Mouse (Mus musculus) right cerebral cortex, postnatal 10 days (tissue): Measurements from ENCODE around the gene Hibch.
"Not testable (repeated sequence)": the region's sequence is repeated elsewhere in the genome, so short reads cannot be mapped to it uniquely, and the experiment has no call there.

Source experiments
- DNase-seq, 2 experiments: peaks; one replicate each; pipeline ENCODE4 v3.0.0; 2021; ENCODE audit warnings: low spot score in 2 of 2

The Hibch gene

GRCm38 (mm10) chr1:52867876-52868275 lies 23.1 kb downstream of the Hibch start:
- no peak for DNase-seq

DNA sequence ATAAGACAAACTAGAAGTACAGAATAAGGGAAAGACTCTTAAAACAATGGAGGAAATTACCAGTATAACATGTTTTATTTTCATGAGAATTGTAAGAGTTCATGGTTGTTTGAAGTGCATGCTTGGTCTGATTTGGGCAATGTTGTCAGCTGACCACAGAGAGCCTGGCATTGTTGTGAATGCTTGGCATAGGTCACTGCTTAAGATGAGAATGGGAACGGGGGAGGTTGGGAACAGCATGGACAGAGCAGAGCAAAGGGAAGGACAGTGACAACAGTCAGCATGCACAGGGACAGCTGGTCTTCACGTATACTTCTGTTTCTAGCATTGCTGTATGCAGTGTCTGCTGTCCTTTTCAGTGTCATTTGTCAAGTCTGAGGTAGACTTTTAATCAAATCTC lies 39.5 kb downstream of the Hibch start:
- no peak for DNase-seq

- DNase-seq, result no peak
Measured at GRCm38 (mm10) chr1:52909783-52910182, 65.1 kb downstream of the Hibch start.

- DNase-seq, result no peak
Measured at GRCm38 (mm10) chr1:52916655-52917054, 71.9 kb downstream of the Hibch start.

- DNase-seq, result not testable (repeated sequence)
Measured at GRCm38 (mm10) chr1:52918897-52919296, 74.2 kb downstream of the Hibch start.

DNA sequence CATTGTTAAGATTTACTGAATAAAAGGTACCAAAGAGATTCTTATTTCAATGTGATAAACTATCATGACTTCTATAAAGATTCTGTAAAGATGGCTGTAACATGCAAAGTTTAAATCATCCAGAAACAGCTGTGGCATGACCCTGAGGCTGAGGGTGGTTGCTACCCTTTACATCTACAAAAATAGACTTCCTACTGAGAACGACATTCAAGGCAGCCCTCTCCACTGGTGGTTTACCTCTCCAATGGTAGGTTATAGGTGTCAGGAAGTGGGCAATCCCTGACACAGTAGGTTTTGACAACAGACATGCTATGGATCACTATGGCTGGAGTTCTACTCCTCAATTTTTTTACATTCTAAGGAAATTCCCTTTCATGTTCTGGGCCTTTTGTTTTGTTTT lies 79.8 kb downstream of the Hibch start:
- not testable (repeated sequence) for DNase-seq

DNA sequence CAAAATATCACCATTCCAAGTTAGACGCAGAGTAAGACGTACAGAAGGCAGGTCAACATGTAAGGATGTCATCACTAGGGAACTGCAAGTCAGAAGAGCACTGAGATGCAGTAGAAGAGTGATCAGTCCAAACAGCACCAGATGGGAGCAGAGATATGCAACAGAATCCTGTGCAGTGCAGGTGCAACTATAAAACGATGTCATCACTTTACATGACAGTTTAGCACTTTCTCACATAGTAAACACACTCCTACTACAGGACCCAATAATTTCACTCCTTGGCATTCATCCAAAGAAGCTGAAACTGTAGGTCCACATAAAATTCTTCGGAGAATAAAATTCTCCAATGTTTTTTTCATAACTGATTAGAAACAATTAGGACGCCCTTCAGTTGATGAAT lies 89.8 kb downstream of the Hibch start:
- DNase-seq, result no peak

GRCm38 (mm10) chr1:52939021-52939420 lies 94.3 kb downstream of the Hibch start:
- DNase-seq, result no peak

DNA sequence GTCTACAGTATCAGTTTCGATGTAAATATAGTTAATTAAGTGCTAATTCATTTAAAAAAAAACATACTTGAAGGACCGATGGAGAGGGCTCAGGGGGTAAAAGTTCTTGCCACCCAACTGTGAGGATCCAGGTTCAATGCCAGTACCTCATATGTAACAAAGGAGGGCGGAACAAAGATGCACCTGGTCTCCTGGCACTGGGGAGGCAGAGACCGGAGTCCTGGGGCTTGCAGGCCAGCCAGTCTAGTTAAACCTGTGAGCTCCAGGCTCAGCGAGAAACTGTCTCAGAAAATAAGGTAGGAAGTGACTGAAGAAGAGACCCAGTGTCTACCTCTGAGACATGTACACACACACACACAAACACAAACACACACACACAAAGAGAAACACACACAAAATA lies 103.2 kb downstream of the Hibch start:
- DNase-seq, result no peak

- DNase-seq, result peak in 1 of 2 experiments; percentile 33
Measured at GRCm38 (mm10) chr1:52951146-52951868, 106.6 kb downstream of the Hibch start.

DNA sequence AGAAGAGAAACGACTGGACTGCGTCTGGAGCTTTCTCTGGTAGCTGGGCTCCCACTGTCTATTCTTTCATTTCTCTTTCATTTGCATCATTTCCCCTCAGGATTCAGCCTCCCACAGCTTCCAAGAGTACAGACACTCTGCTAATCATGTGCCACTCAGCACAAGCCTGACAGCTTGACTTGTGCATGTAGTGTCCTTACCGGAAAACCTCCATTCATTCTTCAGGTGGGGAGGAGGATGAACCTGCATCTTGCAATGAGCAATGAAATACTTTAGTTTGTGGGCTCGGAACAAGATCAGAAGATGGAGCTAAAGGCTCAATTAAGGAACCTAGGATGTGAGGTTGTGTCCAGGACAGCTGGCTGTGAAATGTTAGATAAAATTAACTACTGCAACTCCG lies 107.4 kb downstream of the Hibch start:
- peak in 1 of 2 experiments; percentile 36 for DNase-seq

DNA sequence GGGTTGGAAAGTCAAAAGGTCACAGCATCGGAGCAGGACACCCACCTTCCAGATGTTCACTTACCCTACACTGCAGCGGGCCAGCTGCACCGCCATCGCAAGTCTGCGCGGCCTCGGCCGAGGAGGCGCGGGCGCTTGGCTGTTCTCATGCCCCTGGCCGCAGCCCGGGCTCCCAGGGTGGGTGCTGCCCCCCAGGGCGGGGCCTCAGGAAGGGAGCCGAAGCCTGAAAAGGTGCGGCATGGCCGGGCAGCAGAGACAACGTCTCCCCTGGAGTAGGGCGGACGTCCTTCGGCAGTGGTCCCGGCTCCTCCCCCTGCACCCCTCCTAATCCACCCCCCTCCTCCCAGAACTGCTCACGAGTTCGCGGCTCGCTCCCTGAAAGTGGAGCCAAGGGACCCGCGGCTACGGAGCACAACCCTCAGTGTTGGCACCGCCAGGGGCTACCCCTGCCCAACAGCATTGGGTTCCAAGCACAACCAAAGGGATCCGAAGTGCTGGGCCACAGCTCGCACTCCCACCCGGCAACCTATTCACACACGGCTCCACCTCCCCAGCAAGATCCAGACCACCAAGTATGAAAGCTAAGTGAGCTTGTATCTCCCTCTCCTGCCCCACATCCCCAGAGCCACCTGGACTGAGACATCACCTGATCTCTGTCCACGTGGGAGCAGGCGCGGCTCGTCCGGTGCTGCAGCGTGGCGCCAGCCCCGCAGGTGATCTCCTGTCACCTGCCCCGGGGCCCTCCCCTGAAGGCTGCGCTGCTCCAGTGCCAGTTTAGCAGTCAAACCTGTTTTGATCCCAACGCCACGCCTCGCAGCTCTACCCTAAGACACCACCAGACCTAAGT lies 108.0 kb downstream of the Hibch start:
- peak; percentile 41 to 43 for DNase-seq

DNA sequence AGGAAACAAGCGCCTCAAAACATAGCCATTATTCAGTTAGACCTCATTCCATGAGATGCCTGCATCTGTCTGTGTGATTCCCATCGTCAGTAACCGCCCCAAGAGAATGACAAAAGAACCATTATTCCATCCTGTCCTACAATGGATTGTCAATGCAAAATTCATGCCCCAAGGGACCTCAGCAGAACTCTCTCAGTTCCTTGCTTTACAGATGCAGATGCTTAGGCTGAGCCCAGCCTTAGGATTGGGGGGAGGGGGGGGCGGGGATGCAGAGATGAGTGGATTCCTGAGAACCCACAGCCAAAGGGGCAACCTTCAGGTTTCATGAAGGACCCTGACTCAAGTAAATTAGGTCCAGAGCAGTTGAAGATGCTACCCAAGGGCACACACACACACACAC lies 108.8 kb downstream of the Hibch start:
- DNase-seq, result no peak

DNA sequence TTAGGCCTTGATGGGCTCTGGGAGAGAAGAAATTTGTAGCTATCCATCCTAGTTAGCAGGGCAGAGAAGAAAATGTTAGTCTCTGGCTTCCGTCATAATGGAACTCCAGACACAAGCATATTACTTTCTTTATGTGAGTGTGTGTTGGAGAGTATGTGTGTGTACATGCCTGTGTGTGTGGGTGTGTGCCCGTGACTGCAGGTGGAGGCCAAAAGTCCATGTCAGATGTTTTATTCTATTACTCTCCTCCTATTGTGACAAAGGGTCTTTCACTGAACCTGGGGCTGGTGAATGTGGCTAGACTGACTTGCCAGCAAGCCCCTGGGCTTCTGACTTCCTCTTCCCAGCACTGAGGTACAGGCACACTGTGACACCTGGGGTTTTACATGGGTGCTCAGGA lies 109.7 kb downstream of the Hibch start:
- no peak for DNase-seq

- DNase-seq, result peak in 1 of 2 experiments; percentile 68
Measured at GRCm38 (mm10) chr1:52955102-52955501, 110.4 kb downstream of the Hibch start.

DNA sequence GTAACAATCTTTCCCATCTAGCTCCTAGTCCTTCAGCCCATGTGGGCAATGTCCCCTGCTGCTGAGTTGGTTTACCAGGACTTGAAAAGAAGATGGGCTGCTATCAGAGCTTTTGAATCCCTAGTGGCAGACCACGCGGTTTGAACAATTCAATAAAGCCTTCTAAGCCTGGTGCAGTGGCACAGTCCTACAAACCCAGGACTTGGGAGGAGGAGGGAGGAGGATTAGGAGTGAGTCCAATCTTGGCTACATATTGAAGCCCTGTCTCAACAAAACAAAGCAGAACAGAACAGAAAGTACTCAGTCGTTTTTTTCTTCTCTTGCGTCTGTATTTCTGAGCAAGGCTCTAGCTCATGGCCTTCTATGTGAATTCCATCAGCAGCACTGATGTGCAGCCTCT lies 112.0 kb downstream of the Hibch start:
- DNase-seq, result no peak

GRCm38 (mm10) chr1:52960191-52960590 lies 115.5 kb downstream of the Hibch start:
- peak in 1 of 2 experiments; percentile 35 for DNase-seq

DNA sequence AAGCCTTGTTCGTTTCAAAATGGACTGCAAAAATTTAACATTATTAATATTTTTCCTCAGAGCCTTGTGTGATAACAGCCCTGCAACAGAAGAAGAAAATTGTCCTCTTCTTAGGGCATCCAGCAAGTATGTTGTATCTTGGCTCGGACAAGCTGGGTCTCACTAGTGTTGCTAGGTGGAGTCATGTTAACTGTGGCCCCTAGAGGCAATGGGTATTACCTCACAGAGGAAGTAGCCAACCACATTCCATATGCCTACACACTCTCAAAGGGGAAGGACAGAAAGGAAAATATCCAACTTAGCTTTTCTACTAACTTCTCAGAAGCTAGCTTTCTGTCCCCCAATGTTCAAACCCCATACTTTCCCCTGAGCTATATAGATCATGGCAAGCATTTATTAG lies 118.4 kb downstream of the Hibch start:
- DNase-seq, result no peak

DNA sequence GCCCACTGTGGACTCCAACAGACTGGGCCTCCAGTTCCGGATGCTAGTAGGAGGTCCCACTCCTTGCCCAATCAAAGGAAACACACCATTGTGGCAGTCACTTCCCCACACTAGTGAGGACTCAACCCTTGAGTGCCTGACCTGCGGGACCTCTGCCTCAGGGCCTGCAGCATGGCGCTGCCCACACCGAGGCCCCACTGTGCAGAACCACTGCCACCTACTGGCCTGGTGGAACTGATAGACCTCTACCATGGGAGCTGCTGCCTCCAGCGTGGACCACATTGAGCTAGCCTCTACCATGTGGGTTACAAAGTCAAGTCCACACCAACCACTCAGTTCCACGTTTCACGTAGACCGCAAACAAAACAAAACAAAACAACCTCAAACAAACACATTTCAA lies 119.9 kb downstream of the Hibch start:
- DNase-seq, result no peak
